Mouse (Mus musculus) olfactory bulb, adult 2 months (tissue): ENCODE data around the gene Akt1s1. TPM values are rescaled to one million over a fixed set of nuclear protein-coding genes. Genes with fewer than 3 reads are reported as not detected.

Source experiments
- H3K27ac ChIP-seq: fragments of 200-500 bp; 2 replicates; pipeline ENCODE4 v1.5.1; 2012; ENCODE audit warnings: low read depth, low read length; ENCODE audit not compliant: insufficient read depth
- H3K4me1 ChIP-seq: fragments of 200-500 bp; 2 replicates; pipeline ENCODE4 v1.6.1; 2012; ENCODE audit warnings: low read length; ENCODE audit not compliant: control insufficient read depth, insufficient read depth
- H3K4me3 ChIP-seq: fragments of 200-500 bp; 2 replicates; pipeline ENCODE4 v1.5.1; 2012; ENCODE audit warnings: mild to moderate bottlenecking, low read depth, low read length, moderate library complexity; ENCODE audit not compliant: insufficient read depth
- CTCF ChIP-seq: fragments of 200-500 bp; IDR thresholded peaks from 2 replicates; pipeline ENCODE4 v1.5.1; 2012; ENCODE audit warnings: low read depth, mild to moderate bottlenecking, low read length, moderate library complexity; ENCODE audit not compliant: insufficient read depth
- POLR2A ChIP-seq: fragments of 200-500 bp; IDR thresholded peaks from 2 replicates; pipeline ENCODE4 v1.6.1; 2012; ENCODE audit warnings: mild to moderate bottlenecking, low read depth, low read length, moderate library complexity; ENCODE audit not compliant: insufficient read depth
- WGBS: fragments of 180-500 bp; shearing (Covaris S2); methylation state at CpG from one replicate; pipeline ENCODE4 v1.1.7; 2018; 5-methylcytosine and 5-hydroxymethylcytosine counted together
- polyA plus RNA-seq: library from polyadenylated mRNA; stranded (reverse); fragments of >200 nt; gene quantifications from 2 replicates; pipeline ENCODE4 v1.2.4, GENCODE M21; 2012; ENCODE audit warnings: low replicate concordance; ENCODE audit not compliant: missing spikeins, insufficient read depth, insufficient read length

Gene Akt1s1
- polyA plus RNA-seq, 1 experiment: not detected

DNA sequence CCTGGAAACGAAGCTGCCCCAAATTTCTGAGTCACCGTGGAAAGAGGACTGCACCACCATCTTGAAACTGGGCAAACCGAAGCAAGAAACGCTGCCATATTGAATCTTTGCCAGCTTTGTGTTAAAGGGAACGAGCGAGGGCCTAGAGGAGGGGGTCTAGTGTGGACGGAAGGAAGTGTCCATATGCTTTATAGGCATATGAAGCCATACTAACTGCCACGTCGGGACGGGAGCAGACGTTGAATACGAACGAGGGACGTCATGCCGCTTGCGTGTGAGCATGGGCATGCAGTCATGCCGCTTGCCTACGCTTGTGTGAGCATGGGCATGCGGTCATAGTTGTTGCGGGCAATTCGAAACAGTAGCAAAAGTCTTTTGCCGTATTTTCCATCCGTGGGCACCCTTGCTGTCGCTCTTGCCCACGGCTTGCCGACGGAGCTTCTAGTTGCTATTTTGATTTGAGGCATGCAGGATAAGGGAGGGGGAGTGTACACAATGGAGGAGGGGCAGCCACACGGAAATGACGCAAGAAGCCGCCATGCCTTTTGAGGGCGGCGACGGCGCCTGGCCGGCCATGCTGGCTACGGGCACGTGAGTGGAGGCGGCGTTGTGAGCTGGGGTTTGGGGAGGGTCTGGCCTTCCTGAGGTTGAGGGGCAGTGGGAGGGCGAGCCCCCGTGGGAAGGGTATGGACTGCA lies 773 bp downstream of the Akt1s1 start:
- Histone ChIP-seq H3K4me3 (peak overlapping the region; percentile 90), H3K27ac (peak overlapping the region; percentile 99), H3K4me1 (peaks cover 35% of the 10 kb centered on the region)
- 0 out of 2 replicates have a peak, but pooled peaks have one; percentile 30 for TF ChIP-seq POLR2A
- no peak for TF ChIP-seq CTCF
- under 1% methylated on average over 41 of the region's 41 CpGs for WGBS

- TF ChIP-seq POLR2A (peak; percentile 46; the same call in 1 of the 2 replicates), CTCF (no peak)
- Histone ChIP-seq H3K27ac (peak overlapping the region; percentile 99), H3K4me3 (peak overlapping the region; percentile 90), H3K4me1 (peaks cover 39% of the 10 kb centered on the region)
- WGBS: under 1% methylated on average over 33 of the region's 33 CpGs
Measured at GRCm38 (mm10) chr7:44850146-44850545, 1.4 kb downstream of the Akt1s1 start.

GRCm38 (mm10) chr7:44850789-44851624 lies 2.2 kb downstream of the Akt1s1 start:
- WGBS: 72% methylated on average over 8 of the region's 8 CpGs
- TF ChIP-seq CTCF (no peak), POLR2A (no peak)
- H3K4me1 ChIP-seq: peaks cover 41% of the 10 kb centered on the region
- peak overlapping the region; percentile 90 for H3K4me3 ChIP-seq
- peak overlapping the region; percentile 99; the same call in 1 of the 2 replicates for H3K27ac ChIP-seq

- TF ChIP-seq POLR2A (no peak), CTCF (no peak)
- Histone ChIP-seq H3K4me1 (peaks cover 41% of the 10 kb centered on the region), H3K27ac (no peak overlapping the region), H3K4me3 (no peak overlapping the region)
- 91% methylated on average over 12 of the region's 12 CpGs for whole genome bisulfite sequencing
Measured at GRCm38 (mm10) chr7:44851625-44852234, 2.9 kb downstream of the Akt1s1 start.

DNA sequence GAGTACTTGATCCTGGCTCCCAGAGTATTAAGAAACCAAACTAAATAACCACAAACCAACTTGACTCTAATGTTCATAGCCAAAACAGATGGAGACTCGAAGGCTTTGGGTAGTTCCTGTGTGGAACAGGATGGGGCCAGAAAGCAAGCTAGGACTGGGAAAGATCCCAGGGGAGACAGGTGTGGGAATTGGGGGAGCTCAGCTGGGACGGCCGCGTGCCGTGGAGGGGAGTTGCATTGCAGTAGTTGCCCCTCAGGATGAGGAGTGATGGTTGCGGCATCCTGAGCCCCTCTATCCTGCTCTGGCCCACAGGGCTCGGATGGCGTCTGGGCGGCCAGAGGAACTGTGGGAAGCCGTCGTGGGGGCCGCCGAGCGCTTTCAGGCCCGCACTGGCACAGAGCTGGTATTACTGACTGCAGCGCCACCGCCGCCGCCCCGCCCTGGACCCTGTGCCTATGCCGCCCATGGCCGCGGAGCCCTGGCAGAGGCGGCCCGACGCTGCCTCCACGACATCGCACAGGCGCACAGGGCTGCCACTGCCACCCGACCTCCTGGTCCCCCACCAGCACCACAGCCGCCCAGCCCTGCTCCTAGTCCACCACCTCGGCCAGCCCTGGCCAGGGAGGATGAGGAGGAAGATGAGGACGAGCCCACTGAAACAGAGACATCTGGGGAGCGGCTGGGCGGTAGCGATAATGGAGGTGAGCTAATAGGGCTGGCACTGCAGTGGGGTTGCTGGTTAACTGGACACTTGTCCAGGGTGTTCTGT lies 3.7 kb downstream of the Akt1s1 start:
- H3K27ac ChIP-seq: no peak overlapping the region
- no peak overlapping the region for H3K4me3 ChIP-seq
- H3K4me1 ChIP-seq: peaks cover 41% of the 10 kb centered on the region
- 88% methylated on average over 36 of the region's 36 CpGs for WGBS
- TF ChIP-seq POLR2A (no peak), CTCF (no peak)

GRCm38 (mm10) chr7:44853065-44853464 lies 4.3 kb downstream of the Akt1s1 start:
- Histone ChIP-seq H3K27ac (no peak overlapping the region), H3K4me1 (peaks cover 40% of the 10 kb centered on the region), H3K4me3 (no peak overlapping the region)
- TF ChIP-seq POLR2A (no peak), CTCF (no peak)
- 91% methylated on average over 2 of the region's 2 CpGs for WGBS

GRCm38 (mm10) chr7:44853596-44854355 lies 5.0 kb downstream of the Akt1s1 start:
- WGBS: 21% methylated on average over 26 of the region's 26 CpGs
- TF ChIP-seq POLR2A (no peak), CTCF (no peak)
- Histone ChIP-seq H3K4me1 (peaks cover 43% of the 10 kb centered on the region), H3K4me3 (peak overlapping the region; percentile 60), H3K27ac (peak overlapping the region; percentile 87)

- Histone ChIP-seq H3K4me3 (peak overlapping the region; percentile 60), H3K27ac (peak overlapping the region; percentile 87), H3K4me1 (peaks cover 43% of the 10 kb centered on the region)
- 6% methylated on average over 45 of the region's 45 CpGs for WGBS
- TF ChIP-seq CTCF (no peak), POLR2A (peak; percentile 48; the same call in 1 of the 2 replicates)
Measured at GRCm38 (mm10) chr7:44854356-44855031, 5.7 kb downstream of the Akt1s1 start.
